12 mouse cellular contexts compared by ENCODE assay signal in genomic region chr6:72891238-72891637, GRCm38 (mm10). TPM values are rescaled to one million over a fixed set of nuclear protein-coding genes. Genes with fewer than 3 reads are reported as not detected.
DNase-seq lines count a peak whose midpoint lies in the region; TF ChIP-seq lines count a peak whose summit lies in the region.
"Had no signal": no experiment of that assay in that cellular context is flagged by ENCODE, and none has a peak within 500 bp of the region (broad histone marks: within the 10 kb centered on the region; RNA-seq: fewer than 3 reads in every experiment).

No protein-coding gene starts in this region.

- 0 out of 2 replicates have a peak, but pooled peaks have one; percentile 28 for TF ChIP-seq EP300 in heart, adult 2 months (IDR thresholded peaks at IDR 0.05; ENCODE audit: insufficient read depth, low read depth, low read length)

- H3K27ac ChIP-seq in heart, adult 2 months: no peak overlapping the region
- H3K27ac ChIP-seq in left cerebral cortex, adult 2 months: no peak overlapping the region
- H3K27ac ChIP-seq: embryonic facial prominence, embryonic 13.5 days; liver, embryonic 15.5 days had no signal

- WGBS in heart, adult 2 months: 65% methylated on average over 2 of the region's 2 CpGs

- H3K4me1 ChIP-seq in heart, adult 2 months (ENCODE audit: control insufficient read depth, insufficient read depth, low read length): peaks cover 20% of the 10 kb centered on the region

- H3K4me3 ChIP-seq in heart, adult 2 months: no peak overlapping the region
- no peak overlapping the region for H3K4me3 ChIP-seq in left cerebral cortex, adult 2 months
- H3K4me3 ChIP-seq: embryonic facial prominence, embryonic 13.5 days; liver, embryonic 15.5 days had no signal

- no peak for TF ChIP-seq POLR2A in heart, adult 2 months (IDR thresholded peaks at IDR 0.05; ENCODE audit: insufficient read depth, low read depth, low read length)

- intact Hi-C loops in heart, adult 2 months (cut with DNase I): no loop called here
- intact Hi-C loops in heart, postnatal 25 days (cut with DNase I): no loop called here
- intact Hi-C loops in left cerebral cortex, adult 2 months (cut with DNase I): loop anchor here (5.0 kb wide), 1 partner anchor 39 kb away; no protein-coding TSS in a partner anchor

- peak in 1 of 2 experiments; percentile 34 for DNase-seq in heart, adult 2 months
- no peak for DNase-seq in heart, postnatal 25 days (ENCODE audit: low spot score)
- DNase-seq in left cerebral cortex, adult 2 months (ENCODE audit: extremely low spot score in 1 of 2, low spot score in 2 of 2): no peak
- no peak for DNase-seq in left cerebral cortex, adult 11 months (ENCODE audit: low spot score)
- peak; percentile 40 to 43 for DNase-seq in right cerebral cortex, postnatal 10 days (ENCODE audit: low spot score in 2 of 2)
- no peak for DNase-seq in right cerebral cortex, postnatal 4 days
- DNase-seq in natural killer cell, adult 2 months (ENCODE audit: low spot score in 2 of 2): no peak
- DNase-seq: cerebellum, adult 11-12 months; heart, postnatal 10 days; thymus, postnatal 36 days had no signal

- H3K9ac ChIP-seq in heart, adult 2 months (ENCODE audit: low read depth, low read length): no peak overlapping the region
- H3K9ac ChIP-seq: embryonic facial prominence, embryonic 13.5 days; liver, embryonic 15.5 days had no signal

- peaks cover 12% of the 10 kb centered on the region for H3K79me2 ChIP-seq in heart, adult 2 months (replicated peaks; ENCODE audit: control insufficient read depth, insufficient read depth, low read length)

- no peaks in the 10 kb centered on the region for H3K27me3 ChIP-seq in heart, adult 2 months (ENCODE audit: control insufficient read depth, insufficient read depth, low read length)
- H3K27me3 ChIP-seq: embryonic facial prominence, embryonic 13.5 days; liver, embryonic 15.5 days had no signal

- peaks cover 25% of the 10 kb centered on the region for H3K36me3 ChIP-seq in heart, adult 2 months (ENCODE audit: control insufficient read depth, insufficient read depth, low read length)

- TF ChIP-seq CTCF in heart, adult 2 months (IDR thresholded peaks at IDR 0.05): peak; percentile 55
- peak; percentile 15 for TF ChIP-seq CTCF in left cerebral cortex, adult 2 months (IDR thresholded peaks at IDR 0.05)

RNA-seq across cellular contexts. Expression of gene Kcmf1, which starts 8.5 kb away (rescaled TPM):
- total RNA-seq in heart, adult 2 months (2021): 100 to 1,000 TPM in 1 of 2 experiments, 10 to 100 TPM in 1; 95.7 to 107 TPM
- polyA plus RNA-seq in heart, adult 2 months (2012; rRNA removed): 114 and 185 TPM in 2 replicates
- total RNA-seq in heart, postnatal 25 days (2021): 100 to 1,000 TPM in 1 of 2 experiments, 10 to 100 TPM in 1; 97.7 to 101 TPM
- 10 to 100 TPM; 66.0 to 72.0 TPM for total RNA-seq in left cerebral cortex, adult 2 months (2021)

Comparison
In these comparisons a context has a peak if more than half of its experiments do, and no peak if none do; other contexts are left out.
1. DNase-seq: peak in right cerebral cortex, postnatal 10 days (2 of 2); none in heart, postnatal 25 days (single experiment), left cerebral cortex, adult 2 months (0 of 2), left cerebral cortex, adult 11 months (single experiment), right cerebral cortex, postnatal 4 days (single experiment) and natural killer cell, adult 2 months (0 of 2).